Mouse (Mus musculus) adrenal gland, adult 8-10 months (tissue): ENCODE data around the gene Osbpl8. TPM values are rescaled to one million over a fixed set of nuclear protein-coding genes. Genes with fewer than 3 reads are reported as not detected.
A peak's percentile ranks its signal among the peaks of the same experiment; 100 is the strongest.
"Not testable (repeated sequence)": the region's sequence is repeated elsewhere in the genome, so short reads cannot be mapped to it uniquely, and the experiment has no call there.

Experiments
- DNase-seq: peaks from one replicate; pipeline ENCODE4 v3.0.0; 2022
- total RNA-seq, 4 experiments: library from RNA; stranded (reverse); gene quantifications; 2 replicates each; pipeline ENCODE4 v1.2.4; 2022

Gene Osbpl8
- 10 to 100 TPM; 25.7 to 38.0 (median 33.1) TPM for total RNA-seq

- peak; percentile 98 for DNase-seq
These were observed at the start of gene Osbpl8 for GRCm38 (mm10) chr10:111164304-111165218. Osbpl8 (plus strand) TSS chr10:111164752.

- DNase-seq: no peak
These were observed 47.2 kb upstream of the Osbpl8 start for GRCm38 (mm10) chr10:111117198-111117845.

DNA sequence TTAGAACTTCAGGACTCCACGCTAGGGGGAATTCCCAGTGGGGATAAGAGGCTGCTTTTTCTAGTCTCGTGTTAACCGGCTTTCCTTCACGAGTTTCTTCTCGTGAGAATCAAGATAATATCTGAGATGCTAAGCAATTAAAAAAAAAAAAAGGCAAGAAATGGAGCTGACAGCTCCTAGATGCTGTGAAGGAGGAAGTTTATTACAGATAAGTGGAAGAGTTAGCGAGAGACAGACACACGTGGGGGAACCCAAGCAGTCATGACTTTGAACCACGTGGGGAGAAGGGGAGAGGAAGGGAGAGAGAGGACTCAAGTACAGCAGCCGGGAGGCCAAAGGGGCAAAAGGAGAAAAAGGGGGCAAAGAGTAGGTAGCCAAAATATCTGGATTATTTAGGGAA, 46.3 kb upstream of the Osbpl8 start:
- DNase-seq: no peak

DNA sequence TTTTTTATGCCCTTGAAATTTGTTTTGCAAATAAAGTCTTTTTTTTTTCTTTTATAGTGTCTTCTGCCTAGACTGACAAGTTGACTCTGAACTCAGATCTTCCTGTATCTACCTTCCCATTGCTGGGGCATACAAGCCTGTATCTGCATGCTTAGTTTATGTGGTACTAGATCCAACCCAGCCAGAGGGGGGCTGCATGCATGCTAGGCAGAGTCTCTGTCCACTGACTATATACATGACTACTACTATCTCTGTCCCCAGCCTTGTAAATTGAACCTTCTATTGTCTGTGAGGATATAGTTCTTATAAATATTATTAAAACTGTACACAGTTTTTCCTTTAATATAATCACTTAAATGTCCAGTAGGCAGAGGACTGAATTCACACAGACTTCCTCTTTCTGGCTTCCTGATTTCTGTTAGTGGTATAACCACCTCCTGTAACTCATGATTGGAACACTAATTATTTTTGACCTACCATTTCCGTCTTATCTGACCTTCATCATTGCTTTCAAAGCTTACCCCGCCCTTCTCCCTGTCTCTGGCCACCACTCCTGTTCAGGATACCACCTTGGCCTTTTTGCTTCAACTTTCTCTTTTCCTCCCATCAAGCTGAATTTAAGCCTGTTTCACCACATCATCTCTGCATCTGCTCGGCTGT, 45.4 kb upstream of the Osbpl8 start:
- DNase-seq: no peak

DNA sequence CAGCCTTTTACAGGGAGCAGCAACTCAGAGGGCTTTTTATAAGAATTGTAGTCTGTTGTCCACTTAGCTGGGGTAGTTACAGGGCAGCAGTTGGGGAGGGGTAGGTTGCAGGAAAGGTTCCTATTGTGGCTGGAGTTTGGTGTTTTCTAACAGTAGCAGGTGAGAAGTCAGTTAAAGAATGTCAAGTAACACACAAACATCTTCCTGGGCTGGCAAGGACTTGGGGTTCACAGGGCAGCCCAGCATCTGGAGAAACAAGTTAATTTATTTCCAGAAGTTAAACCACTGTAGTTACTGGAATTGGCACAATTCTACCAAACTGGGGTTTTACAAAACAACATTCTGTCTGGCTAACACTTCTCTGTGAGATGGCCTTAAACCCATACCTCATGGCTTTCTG, 44.8 kb upstream of the Osbpl8 start:
- no peak for DNase-seq

DNA sequence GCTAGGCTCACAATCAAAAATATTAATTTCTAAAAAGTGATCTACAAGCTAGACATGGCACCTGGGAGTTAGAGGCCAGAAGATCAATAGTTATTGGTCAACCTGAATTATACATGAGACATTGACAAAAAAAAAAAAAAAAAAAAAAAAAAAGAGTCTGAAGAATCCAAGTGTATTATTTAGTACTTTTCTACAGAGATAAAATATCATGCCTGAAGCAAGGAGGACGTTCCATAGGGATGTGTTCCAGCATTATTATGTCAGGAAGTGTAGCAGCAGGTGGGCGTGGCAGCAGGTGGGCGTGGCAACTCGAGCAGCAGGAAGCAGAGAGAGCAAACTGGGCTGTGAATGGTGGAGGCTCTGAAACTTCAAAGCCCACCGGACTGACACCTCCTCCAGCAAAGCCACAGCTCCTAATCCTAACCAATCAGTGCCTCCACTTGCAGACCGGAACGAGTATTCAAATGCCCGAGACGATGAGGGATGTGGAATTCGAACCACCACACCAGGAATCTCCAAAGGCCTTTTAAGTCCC, 41.6 kb upstream of the Osbpl8 start:
- DNase-seq: no peak

DNA sequence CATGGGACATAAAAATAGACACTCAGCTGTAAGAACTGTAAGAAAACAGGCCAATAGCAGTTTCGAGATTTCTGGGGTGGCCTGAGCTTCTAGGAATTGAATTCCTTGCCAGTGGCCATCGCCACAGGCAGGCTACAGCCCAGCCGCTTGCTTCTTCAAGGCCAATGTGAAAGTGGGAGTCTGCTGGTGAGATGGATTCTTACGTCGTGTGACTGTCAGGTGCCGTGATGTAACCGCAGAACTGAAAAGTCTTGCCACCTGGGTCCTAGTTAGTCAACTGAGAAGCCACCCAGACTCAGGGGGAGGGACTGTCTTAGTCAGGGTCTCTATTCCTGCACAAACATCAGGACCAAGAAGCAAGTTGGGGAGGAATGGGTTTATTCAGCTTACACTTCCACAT, 40.4 kb upstream of the Osbpl8 start:
- no peak for DNase-seq

DNA sequence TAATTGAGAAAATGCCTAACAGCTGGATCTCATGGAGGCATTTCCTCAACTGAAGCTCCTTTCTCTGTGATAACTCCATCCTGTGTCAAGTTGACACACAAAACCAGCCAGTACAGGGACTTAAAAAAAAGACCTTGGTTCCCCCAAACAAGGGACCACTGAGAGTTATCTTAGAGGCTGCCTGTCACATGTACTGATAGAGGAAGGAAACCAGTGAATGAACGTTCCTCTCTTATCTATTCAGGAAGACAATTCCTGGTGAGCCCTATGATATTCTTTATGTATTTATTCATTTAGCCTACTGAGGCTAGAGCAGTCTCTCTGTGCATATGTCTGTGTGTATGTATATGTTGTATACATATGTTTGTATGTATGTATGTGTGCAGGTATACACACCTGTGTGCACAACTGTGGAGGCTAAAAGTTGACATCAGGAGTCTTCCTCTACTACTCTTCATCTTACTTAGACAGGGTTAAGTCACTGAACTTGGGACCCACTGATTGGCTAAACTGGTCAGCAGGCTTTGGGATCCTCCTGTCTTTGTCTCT, 39.7 kb upstream of the Osbpl8 start:
- no peak for DNase-seq

- no peak for DNase-seq
These were observed 37.2 kb upstream of the Osbpl8 start for GRCm38 (mm10) chr10:111127388-111127787.

DNA sequence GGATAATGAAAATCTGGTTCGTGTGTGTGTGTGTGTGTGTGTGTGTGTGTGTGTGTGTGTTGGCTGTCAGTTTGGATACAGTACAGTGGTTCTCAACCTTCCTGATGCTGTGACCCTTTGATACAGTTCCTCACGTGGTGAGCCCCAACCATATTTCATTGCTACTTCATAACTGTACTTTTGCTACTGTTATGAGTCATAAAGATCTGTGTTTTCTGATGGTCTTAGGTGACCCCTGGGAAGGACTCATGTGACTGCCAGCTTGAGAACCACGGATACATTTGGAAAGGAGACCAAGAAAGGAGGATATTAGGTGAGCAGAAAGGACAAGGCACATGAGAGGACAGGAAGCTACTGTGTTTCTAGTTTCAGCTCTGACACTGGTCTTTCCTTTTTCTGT, 36.1 kb upstream of the Osbpl8 start:
- DNase-seq: no peak

DNA sequence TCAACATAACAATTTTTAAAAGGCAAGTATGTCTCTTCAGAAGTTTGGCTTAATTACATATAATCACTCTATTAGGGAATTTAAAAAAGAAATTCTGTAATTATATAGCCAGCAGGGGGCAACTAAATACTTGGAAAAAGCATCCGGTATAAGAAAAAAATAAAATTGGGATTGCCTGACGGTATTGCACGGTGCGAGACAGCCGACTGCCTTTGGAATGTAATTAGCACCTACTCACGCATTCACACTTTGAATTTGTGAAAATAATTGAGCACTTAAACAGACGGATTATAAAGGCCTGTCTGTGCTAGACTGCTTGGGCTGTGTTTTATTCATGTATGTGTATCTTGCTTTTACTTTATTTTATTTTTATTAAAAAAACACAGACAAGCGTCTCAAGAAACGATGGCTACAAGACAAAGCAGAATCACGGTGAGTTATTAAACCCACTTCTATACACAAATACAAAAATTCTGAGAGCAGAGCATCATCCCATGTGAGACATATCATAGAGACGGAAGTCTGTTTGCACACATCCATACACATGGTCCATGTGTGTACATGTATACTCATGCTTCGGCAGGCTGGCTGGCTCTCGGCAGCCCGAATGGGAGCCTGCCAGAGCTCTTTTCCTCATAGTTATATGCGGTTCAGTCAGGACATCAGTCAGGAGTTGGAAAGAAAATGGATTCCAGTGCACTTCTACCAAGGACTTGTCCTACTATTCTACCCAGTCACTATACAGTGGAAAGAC, 34.5 kb upstream of the Osbpl8 start:
- DNase-seq: no peak

DNA sequence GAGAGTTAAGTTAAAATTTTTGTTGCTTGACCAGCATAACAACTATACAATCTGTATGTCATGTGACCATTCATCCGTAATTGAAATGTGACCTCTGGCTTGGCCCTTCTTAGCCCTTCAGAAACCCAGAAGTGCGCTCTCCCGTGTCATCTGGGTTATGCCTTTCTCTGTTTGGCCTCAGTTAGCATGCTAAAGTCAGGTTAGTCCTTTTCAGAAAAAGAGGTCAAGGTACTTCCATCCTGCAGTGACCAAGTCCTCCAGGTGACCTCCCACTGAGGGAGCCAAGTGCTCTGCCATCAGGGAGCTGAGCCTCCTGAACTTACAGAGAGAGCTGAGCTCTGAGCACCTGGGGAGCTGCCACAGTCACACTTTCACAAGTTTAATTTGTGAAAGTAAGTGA, 33.7 kb upstream of the Osbpl8 start:
- DNase-seq: no peak

GRCm38 (mm10) chr10:111133271-111133670, 31.3 kb upstream of the Osbpl8 start:
- DNase-seq: no peak

DNA sequence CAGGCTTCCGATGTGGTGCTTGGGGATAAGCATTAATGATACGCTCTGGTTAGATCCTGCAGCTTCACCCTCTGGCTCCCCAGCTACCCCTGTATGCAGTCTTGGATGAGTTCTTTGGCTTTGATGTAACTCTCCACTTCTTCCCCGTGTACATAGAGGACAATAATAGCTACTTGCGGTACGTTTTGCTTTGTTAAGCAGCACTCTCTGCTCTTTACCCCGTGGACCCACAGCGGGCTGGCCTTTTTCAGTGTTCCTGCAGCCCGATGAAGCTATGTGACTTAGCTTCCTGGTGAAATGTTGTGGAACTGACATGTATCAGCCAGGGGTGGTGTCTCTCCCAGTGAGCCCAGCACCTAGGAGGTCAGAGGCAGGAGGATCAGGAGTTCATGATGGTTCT, 30.6 kb upstream of the Osbpl8 start:
- no peak for DNase-seq

DNA sequence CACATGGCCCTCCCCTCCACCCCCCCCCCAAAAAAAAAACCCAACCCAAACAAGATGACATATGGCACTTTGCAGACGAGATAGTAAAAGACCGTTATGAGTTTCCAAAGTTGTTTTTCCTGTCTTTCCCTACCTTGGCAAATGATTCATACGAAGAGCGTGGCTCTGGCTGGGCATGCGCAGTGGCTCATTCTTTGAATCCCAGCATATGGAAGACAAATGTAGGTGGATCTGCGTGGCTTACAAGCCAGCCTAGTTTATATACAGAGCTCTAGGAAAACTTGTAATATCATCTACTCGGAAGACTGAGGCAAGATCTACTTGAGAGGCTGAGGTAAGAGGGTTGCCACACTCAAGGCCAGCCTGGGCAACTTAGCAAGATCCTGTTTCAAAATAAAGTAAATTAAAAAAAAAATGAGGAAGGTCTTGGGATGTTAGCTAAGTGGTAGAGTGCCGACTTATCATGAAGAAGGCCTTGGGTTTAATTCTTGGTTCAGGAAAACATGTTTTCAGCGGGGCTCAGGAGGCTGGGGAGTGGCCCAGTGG, 30.1 kb upstream of the Osbpl8 start:
- DNase-seq: no peak

DNA sequence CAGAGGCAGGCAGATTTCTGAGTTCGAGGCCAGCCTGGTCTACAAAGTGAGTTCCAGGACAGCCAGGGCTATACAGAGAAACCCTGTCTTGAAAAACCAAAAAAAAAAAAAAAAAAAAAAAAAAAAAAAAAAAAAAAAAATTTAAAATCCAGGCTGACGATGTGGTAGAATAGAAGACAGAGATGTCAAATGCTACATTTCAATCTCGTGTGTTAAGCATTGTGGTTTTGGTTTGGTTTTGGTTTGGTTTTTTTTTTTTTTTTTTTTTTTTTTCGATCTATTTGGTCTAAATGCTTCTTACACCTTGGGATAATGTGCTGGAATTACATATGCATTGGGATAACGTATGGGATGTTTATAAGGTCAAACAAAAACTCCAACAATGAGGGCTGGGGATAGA, 28.2 kb upstream of the Osbpl8 start:
- DNase-seq: not testable (repeated sequence)

DNA sequence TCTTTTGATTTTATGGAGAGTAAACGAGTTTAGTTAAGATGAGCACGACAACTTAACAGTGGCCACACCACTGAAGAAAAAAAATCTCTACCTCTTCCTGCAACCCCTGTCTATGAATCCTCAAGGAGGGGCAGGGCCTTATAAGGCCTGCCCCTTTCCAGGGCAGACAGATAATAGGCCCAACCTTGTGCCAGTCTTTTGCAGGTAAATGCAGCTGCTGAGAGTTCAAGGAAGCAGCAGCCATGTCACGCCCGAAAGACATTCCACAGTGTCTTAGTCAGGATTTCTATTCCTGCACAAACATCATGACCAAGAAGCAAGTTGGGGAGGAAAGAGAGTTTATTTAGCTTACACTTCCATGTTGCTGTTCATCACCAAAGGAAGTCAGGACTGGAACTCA, 26.6 kb upstream of the Osbpl8 start:
- no peak for DNase-seq

DNA sequence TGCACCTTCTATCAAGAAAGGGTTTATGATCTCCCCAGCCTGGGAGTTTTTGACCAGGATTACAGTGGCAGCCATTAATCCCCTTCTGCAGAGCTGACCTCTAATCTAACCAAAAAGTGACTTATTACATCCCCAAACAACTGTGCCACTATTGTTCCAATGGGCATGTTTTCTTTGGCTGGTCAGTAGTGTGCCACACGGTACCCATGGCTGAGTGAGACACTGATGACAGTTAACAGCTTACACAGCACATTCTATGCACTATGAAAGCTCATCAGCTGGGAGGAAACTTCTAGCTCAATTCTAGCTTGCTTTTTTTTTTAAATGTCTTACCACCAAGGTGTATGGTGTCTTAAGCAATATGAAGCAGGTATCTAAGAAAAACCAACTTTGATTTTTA, 25.4 kb upstream of the Osbpl8 start:
- no peak for DNase-seq

GRCm38 (mm10) chr10:111139881-111140280, 24.7 kb upstream of the Osbpl8 start:
- DNase-seq: no peak

GRCm38 (mm10) chr10:111144371-111144959, 20.1 kb upstream of the Osbpl8 start:
- no peak for DNase-seq

DNA sequence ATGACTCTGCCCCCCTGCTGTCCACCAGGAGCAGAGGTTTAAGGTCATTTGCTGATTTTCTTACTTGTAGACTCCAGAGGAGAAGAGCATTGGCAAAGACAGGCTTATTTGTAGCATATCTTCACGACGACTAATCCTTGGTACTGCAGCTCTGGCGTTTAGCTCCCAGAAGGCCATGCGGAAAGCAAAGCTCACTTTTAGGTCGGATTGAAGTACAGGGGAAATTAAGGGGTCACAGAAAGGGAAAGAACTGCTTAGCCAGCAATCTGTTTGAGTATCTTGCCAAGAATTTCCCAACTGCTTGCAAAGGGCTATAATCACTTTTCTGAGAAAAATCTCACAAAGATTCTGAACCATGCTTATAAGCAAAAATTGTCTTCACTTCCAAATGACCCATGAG, 14.8 kb upstream of the Osbpl8 start:
- DNase-seq: no peak
